Mouse (Mus musculus): ENCODE results near the gene Dxo.
"Not testable (repeated sequence)": the region's sequence is repeated elsewhere in the genome, so short reads cannot be mapped to it uniquely, and the experiment has no call there.

Gene Dxo

DNA sequence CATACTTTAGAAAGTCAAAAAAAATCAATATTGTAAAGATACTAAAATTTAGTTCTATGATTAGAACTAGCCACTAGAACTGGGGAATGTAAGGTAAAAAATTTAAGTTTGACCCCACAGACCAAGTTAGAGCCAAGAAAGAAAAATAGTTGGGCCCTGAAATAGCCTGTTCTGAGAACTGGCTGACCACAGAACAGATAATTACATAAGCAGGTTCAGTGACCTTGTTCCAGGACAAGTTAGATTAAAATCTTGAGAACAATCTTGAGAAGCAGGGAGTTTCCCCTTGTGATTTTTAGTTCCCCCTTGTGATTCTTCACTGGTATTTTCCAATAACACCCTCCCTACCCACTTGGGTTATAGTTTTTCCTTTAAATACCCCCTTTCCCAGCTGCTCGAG lies 6.0 kb upstream of the Dxo start:
- DNase-seq (ENCODE audit: low read depth, low spot score) = not testable (repeated sequence)

DNA sequence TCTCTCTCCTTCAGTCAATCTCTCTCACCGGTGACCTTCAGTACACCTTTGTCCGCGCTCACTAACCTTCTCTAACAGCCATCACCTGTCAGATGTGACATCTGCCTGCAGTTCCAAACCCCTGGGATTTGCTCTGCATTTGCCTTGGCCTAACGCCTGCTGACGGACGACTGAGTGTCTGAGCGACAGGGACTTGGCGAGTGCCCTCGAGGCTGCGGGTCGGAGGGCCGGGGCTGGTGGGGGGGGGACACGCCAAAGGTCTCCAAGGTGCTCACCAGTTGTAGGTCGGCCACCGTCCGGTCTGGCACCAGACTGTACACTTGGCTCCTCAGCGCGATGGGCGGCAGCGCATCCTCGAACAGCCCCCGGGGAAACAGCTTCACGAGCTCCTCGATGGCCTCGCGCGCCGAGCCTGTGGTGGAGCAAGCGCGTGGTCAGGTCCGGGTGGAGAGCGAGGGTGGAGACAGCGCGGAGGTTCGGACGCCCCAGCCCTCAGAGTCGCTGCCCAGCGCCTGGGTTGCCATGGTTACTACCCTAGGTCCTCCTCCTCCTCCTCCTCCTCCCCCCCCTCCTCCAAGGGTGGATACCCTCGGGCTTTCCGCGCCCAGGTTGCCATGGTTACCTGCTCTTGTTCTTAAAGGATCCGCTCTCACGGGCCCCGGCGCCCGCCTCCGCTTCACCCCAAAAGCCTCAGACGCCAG lies 514 bp upstream of the Dxo start:
- no peak for DNase-seq (ENCODE audit: low read depth, low spot score)

DNA sequence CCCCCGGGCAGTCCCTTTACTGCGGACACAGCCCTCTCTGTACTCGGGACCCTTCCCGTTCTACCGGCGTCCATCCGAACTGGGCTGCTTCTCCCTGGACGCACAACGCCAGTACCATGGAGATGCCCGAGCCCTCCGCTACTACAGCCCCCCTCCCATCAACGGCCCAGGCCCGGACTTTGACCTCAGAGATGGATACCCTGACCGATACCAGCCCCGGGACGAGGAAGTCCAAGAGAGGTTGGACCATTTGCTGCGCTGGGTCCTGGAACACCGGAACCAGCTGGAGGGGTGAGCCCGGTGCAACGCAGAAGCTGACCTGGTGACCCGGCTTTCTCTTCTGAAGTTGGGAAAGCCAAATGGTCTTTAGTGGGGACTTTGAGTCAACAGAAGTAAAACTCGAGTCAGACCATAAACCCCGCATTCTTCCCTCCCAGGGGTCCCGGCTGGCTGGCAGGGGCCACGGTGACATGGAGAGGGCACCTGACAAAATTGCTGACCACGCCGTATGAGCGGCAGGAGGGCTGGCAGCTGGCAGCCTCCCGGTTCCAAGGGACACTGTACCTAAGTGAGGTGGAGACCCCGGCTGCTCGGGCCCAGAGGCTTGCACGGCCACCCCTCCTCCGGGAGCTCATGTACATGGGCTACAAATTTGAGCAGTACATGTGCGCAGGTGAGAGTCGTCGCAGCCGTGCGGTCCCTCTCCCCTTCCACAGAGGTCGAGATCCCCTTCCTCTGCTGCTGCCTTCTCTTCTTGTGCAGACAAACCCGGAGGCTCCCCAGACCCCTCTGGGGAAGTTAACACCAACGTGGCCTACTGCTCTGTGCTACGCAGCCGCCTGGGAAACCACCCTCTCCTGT lies 875 bp downstream of the Dxo start:
- DNase-seq (ENCODE audit: low read depth, low spot score) = no peak

DNA sequence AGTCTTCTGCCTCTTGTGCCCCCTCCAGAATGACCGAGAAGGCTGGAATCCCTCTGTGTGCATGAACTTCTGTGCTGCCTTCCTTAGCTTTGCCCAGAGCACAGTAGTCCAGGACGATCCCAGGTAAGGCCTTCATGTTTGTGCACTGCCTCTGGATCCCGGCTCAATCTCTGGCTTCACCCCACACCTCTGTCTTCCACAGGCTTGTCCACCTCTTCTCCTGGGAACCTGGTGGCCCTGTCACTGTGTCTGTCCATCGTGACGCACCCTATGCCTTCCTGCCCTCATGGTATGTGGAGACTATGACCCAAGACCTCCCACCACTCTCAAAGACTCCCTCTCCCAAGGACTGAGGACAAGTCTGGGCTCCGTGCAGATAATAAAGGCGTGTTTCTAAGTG lies 2.0 kb downstream of the Dxo start:
- no peak for DNase-seq (ENCODE audit: low read depth, low spot score)

DNA sequence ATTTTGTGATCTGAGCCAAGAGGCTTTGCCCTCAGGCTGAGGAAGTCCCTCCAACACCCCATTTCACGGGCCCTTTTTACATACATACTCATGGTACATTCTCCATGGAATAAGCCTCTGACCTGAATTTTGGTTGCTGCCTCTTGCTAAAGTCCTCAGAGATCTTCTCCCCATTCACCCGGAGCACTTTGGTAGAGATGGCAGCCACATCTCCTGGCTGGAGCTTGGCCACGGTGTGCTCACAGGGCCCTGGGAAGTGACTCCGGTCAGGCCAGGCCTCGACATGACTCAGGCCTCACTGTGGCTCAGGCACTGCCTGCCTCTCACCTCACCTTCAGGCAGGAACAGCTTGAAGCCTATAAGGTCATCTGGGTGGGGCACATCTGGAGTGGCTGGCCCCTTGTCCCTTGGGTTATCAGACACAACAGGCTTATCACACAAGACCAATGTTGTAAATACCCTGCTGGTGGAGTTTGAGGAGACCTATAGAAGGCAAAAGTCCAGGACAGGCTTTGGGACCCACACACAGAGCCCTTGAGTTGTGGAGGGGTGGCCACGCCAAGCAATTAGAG lies 4.0 kb downstream of the Dxo start:
- DNase-seq (ENCODE audit: low read depth, low spot score) = no peak

DNA sequence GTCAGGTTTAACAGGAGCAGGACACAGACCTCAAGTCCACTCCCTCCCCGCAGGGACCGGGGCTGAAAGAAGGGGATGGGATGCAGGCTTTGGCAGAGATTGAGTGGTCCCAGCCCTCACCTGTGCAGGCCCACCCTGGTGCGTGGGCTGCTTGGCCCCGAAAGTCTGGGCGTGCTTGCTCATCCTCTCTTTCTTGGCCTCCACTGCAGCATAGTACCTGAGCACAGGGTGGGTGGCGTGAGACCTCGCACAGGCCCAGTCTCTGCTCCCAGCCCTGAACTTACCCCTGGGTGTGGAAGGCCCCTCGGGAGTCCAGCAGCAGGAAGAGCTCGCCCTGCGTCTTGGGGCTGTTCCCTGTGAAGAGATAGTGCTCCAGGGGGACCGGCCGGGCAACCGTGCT lies 8.1 kb downstream of the Dxo start:
- DNase-seq (ENCODE audit: low read depth, low spot score) = no peak

DNA sequence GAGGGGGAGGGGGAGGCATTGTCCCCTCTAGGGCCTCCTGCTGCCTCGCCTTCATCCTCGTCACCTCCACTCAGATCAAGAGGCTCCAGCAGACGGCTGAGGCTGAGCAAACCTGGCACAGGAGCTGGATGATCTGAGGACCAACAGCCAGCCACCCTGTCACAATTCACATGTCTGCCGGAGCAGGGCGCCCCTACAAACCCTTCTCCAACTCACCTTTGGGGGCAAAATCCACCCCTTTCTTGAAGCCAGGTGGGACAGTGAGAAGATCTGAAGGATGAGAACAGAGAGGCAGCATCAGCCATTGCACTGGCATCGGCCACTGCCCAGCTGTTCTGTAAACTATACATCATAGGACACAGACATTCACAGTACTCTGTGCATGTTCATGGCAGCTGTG lies 10.4 kb downstream of the Dxo start:
- no peak for DNase-seq (ENCODE audit: low read depth, low spot score)

DNA sequence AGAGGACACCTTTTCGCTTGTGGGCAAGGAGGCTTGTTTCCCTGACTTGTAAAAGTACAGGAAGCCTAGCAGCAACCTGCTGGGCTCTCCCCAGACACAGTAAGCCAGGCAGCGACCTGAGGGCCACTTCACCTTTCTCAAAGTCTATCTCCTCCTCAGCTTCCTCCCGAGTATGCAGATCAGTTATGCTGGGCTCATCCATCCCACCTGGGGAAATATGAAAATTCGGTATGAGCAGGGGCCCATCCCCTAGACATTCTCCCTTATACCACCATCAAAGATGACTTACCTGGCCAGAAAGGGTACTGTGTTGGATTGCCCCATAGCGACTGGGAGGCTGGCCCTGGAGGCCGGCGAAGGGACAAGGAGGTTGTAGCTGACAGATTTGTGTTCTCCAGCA lies 10.8 kb downstream of the Dxo start:
- DNase-seq (ENCODE audit: low read depth, low spot score) = no peak

DNA sequence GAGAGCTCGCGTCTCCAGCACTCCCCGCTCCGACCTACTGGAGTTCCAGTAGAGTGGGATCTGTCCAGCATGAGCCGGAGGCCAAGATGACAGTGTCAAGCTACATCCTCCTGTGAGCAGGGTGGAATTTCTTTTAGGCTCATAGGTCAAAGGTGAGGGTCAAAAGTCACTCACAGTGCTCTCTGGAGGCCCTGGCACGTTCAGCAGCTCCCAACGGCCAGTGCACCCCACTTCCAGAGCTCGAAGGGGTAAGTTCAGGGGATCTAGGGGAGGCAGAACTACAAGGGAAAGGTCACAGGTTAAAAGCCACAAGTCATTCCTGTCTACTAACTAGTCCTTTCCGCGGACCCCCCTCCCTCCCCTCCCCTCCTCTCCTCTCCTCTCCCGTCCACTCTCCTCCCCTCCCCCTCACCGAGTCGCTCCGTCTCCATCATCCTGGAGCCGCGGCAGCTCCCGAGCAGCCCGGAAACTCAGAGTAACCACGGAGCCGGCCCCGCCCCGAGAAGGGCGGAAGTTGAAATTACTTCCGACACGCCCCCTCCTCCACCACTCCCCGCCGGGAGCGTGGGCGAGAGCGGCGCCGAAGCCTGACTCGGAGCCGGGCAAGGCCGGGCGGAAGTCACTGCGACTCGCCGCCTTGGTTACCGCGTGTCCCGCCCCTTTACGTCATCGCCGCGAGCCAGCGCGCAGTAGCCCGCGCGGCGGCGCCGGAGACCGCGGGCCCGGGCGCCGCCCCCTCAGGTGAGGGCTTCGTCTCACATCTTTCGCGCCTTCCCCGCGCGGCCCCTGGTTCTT lies 13.1 kb downstream of the Dxo start, which contains the start of the genes Skiv2l and Nelfe:
Skiv2l (minus strand) TSS at position 489 of the 795 bp plus-strand sequence.
Nelfe (plus strand) TSS at position 670 of the 795 bp plus-strand sequence.
- peak; percentile 98 for DNase-seq (ENCODE audit: low read depth, low spot score)

DNA sequence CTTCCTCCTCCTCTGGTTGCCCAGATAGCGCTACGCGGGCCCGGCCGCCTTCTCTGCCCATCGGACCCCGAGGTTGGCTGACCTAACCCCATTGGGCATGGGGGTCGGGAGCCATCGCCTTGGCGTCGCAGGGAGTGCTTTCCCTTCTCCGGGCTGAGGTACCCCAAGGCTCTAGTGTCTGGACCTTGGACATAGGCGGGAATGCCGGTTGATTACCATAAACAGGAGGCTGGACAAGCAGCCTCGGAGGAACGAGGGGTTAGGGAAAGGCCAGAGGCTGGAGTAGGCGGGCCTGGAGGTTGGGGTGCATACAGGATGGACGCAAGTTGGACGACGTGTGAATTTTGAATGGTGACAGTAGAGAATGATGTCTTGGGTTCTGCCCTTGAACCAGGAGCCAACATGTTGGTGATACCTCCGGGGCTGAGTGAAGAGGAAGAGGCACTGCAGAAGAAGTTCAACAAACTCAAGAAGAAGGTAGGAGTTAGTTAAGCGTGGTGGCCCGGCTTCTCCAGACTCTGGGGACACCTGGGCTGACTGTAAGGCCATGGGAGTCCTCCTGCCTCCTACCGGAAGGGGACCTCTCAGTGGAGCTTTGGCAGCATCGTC lies 13.8 kb downstream of the Dxo start:
- peak; percentile 41 for DNase-seq (ENCODE audit: low read depth, low spot score)

DNA sequence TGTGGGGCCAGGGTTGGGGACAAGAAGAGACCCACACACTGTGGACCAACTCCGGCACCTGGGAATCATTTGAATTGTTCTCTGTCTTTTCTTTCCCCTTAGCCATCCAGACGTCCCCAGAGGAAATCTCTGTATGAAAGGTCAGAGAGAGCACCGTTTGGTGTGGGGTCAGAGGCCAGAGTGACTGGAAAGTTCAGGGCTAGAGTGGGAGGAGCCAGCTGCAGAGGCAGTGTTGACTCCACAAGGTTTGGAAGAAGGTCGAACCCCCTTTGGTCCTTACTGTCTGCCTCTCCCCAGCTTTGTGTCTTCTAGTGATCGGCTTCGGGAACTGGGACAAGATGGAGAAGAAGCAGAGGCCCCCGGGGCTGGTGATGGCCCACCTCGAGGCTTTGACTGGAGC lies 16.7 kb downstream of the Dxo start:
- no peak for DNase-seq (ENCODE audit: low read depth, low spot score)

DNA sequence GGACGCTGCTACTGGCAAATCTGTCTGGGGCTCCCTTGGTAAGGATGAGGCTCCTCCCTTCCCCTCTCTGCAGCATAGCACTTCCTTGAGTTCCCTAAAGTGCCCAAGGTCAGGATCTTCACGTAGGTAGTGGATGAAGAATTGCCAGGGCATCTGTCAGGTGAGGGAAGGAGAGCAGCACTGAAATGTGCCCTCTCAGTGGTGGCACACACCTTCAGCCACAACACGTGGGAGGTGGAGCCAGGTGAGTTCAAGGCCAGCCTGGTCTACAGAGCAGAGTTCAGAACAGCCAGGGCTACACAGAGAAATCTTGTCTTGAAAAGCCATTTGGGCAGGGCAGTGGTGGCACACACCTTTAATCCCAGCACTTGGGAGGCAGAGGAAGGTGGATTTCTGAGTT lies 17.9 kb downstream of the Dxo start:
- DNase-seq (ENCODE audit: low read depth, low spot score) = no peak

DNA sequence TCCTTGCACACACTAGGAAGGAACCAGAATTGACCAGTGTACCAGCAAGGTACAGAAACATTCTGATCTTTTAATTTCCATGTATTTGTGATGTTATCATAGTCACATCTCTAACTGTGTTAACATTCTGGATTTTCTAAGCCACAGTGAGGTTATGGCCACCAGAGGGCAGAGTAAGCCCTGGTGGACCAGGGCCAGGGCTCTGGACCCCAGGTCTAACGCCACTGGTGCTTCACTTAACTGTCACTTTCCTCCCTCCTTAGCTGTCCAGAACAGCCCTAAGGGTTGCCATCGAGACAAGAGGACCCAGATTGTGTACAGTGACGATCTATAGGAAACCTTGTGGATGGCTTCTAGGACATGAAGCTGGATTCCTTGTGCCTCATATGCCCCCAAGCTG lies 19.0 kb downstream of the Dxo start:
- peak; percentile 73 for DNase-seq (ENCODE audit: low read depth, low spot score)

DNA sequence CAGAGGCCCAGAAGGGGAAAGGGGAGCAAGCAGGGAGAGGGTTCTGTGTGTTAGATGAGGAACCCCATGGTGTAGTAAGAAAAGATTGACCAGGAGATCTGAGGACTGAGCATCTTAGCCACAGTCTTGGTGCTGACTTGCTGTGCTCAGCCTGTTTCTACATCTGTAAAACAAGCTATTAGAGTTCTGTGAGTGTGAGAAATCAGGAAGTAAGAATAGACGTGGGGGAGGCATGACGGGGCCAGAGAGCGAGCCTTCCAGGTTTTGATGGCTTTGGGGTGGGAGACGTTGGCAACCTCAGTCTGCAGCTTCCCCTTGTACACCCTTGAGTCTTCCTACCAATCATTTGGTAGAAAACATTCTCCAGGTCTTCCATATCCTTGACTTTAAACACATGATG lies 21.9 kb downstream of the Dxo start:
- DNase-seq (ENCODE audit: low read depth, low spot score) = no peak

DNA sequence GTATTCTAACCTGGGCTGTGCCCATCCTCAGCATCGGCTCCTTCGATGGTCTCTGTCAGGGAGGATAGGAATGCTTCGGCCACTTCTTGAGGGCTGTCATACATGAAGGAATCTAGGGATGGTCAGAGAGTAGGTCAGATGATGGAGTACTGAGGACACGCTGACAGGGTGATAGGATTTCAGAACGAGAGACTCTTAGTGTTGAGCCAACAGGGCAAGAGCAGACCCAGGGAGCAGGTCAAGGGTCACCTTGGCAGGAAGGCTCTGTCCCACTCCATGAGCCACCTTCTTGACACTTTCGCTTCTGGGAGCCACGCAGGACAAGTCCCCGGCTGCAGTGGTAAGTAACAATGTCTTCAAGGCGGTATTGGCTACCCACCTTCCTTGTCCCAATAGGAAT lies 23.7 kb downstream of the Dxo start:
- DNase-seq (ENCODE audit: low read depth, low spot score) = no peak

DNA sequence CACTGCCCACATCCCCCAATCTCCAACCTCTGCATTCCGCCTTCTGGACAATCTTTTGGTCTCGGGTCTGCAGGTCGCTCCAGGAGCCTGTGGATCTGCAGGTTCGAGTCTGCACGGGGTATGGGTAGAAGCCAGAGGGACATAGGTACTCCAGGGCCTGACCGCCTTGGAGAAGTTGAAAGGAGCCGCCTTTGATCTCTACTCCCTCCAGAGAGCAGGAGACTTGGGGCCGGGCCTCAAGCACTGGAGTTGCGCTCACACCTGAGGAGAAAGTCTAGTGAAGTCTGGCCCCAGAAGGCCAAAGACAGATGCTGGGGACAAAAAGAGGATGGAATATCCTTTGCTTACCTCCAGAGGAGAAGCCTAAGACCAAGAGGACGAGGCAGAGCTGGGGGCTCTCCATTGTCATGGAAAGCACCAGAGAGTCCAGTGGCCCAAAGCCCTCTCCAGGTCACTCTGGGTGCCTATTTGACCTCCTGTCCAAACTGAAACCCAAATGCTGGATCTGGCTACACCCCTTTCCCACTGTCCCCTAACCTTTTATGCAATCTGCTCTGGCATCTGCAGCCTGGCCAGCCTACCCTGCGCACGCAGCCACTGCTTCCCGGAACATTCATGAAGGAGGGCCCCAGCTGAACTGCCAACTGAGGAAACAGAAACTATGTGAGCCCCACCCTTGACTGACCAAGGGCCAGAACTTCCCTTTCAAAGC lies 25.0 kb downstream of the Dxo start:
- DNase-seq (ENCODE audit: low read depth, low spot score) = no peak

DNA sequence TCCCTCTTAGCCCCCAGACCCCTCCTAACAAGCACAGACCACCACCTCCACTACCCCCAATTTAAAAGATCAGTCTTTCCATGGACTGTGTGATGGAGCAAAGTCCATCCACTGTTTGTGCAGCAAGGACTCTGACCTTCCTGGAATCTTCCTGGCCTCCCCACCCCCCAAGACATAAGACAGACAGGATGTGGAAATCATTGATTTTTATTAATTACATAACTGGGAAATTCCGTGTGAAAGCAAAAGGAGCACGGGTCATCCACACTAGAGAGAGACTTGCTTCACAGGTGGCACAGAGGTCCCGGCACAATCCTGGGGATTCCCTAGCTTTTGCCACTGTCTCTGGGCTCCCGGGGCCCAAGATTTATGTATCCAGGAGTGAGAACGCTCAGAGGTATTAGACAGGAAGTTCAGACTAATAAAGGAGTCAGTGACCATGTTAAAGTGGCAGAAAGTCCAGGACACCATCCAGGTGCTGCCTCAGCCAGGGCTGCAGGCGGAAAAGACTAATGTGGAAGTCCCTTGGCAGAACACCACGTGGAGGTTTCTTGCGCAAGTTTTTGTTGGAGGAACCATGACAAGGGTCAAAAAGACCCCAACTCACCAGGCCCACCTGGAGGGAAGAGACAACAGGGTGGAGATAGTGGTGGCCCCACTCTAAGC lies 25.7 kb downstream of the Dxo start, which contains the start of gene Cfb:
Cfb (minus strand) TSS at position 103 of the 666 bp plus-strand sequence.
- DNase-seq (ENCODE audit: low read depth, low spot score) = no peak

DNA sequence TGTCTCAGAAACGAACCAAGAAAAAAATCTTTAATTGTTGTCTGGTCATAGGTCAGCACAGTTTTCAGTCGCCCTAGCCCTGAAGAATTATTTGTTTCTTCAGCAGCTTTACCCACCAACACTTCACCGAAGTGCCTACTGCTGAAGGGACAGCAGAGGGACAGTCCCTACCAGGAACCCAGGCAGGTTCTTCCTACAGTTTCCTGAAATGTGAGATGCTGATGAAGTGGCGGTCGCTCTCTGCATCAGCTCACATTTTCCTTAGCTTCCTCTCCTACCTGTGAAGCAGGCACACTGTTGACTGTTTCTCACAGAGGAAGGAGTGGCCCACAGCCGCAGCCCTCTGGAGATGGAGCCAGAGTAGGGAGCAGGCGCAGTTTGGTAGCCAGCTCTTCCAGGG lies 29.2 kb downstream of the Dxo start:
- DNase-seq (ENCODE audit: low read depth, low spot score) = no peak

DNA sequence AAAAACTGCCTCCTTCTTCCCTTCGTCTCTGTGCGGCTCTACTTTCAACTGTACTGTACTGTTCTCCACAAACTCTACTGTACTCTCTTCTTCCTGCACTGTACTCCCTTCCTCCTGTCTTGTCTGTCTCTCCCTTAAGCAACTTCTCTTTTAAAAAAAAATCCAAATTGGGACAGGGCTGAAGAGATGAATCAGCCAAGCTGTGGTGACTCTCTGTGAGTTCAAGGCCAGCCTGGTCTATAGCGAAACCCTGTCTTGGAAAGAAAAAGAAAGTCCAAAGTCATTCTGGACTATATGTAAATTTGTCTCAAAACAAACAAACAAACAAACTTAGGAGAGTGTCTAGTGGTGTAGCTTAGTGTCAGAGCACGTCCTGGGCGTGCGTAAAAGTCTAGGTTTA lies 37.5 kb downstream of the Dxo start:
- no peak for DNase-seq (ENCODE audit: low read depth, low spot score)

DNA sequence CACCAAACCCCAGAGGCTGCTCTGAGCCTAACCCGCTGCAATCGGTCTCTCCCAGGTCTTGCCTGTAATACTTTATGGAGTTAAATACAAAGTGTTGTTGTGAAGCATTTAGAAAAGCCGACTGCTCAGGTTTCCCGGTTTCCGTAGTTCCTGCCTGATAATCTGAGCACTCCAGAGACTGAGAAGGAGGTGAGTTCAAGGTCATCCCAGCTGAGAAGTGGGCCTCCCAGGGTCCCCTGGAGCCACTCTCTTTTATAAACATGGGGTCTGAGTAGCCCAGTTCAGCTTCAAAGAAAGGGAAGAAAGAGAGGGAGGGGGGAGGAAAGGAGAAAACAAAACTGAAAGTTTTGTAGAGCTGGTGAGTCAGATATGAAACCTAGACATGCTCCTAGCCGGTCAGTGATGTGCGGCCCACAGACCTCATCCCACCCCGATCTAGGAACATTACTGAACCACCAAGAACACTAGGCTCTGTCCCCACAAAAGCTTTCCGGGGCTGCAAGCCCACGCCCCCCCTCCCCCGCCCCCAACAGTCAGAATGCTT lies 42.6 kb downstream of the Dxo start, which contains the start of gene Zbtb12:
Zbtb12 (plus strand) TSS at position 148 of the 544 bp plus-strand sequence.
- DNase-seq (ENCODE audit: low read depth, low spot score) = peak; percentile 33

Data from 3T3-L1 (cell line).